Mouse (Mus musculus) urinary bladder, postnatal 4 days (tissue): ENCODE measurements around the gene Gm14124.
"Not testable (repeated sequence)": the region's sequence is repeated elsewhere in the genome, so short reads cannot be mapped to it uniquely, and the experiment has no call there.

Experiments
- DNase-seq, 2 experiments: peaks; one replicate each; pipeline ENCODE4 v3.0.0; 2021 to 2022; ENCODE audit warnings: low spot score in 2 of 2

Gene Gm14124

GRCm38 (mm10) chr2:150257291-150257690 is at the start of gene Gm14124:
Gm14124 (plus strand) TSS chr2:150257517.
- DNase-seq: not testable (repeated sequence)

DNA sequence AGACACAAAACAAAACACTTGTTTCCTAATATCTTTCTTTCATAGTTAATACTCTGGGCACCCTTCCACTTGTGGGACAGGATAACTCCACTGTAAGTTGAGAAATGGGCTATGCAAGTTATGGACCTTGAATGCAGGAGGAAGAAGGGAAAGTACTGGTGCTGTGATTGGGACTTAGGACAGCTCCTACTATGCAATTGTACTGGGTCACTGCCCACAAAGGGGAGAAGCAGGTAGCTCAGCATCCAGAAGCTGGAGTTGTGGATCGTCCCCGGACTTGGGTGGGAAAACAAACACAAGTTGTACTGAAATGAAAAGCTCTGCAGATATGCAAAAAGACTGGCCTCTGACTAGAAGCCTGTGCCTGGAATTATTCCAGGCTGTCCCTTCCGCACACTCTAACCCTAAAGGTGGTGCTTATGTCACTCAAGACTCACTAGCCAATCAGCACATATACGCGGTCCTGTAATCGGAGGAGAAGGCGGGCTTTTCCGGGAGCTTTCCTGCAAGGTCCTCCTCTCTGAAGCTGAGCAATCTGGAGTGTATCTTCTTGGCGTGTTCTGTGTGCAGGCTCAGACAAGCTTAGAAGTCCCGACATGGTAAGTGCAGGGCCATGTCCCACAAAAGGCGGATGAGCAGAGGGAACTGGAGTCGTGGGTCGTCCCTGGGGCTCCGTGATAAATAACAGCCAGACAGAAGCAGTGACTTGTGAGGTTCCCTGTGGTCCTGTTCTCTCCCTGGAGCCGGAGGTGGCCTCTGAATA is 39.5 kb upstream of the Gm14124 start, which contains the start of gene Zfp937:
Zfp937 (plus strand) TSS at position 474 of the 763 bp plus-strand sequence.
- DNase-seq: peak; percentile 75 to 77

DNA sequence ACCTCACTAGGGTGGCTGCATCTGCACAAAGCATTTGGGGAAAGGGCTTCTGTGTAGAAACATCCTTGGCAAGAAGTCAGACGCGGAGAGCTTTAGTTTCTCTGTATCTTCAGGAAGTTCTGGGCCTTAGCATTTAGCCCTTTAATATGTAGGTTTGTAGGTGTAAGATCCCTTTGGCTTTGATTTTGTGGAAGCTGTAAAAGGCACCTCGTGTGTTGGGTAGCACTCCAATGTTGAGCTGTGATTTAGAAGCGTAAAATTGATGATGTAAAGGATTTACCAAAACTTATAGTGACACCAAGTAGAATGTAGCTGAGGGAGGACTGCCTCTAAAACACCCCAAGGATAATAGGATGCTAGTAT is 39.0 kb upstream of the Gm14124 start:
- DNase-seq: not testable (repeated sequence)

DNA sequence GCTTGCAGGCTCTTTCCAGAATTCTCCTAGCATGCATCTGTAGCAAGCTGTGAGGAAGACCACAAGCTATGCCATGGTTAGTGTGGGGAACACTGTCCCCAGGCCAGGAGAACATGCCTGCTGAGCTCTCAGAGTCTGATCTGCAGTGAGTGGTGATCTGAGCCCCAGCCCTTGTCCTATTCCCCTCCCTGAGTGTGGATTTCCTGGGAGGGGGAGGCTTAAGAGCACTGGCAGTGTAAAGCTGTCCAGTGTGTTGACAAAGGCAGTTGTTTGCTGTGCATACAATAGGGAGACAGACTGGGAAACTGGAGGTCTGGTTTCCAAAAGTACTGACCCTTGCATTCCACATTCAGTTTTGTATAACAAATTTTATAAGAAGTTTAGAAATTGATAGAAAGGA is 34.1 kb upstream of the Gm14124 start:
- not testable (repeated sequence) for DNase-seq

GRCm38 (mm10) chr2:150243211-150243610 is 14.1 kb upstream of the Gm14124 start:
- no peak for DNase-seq

DNA sequence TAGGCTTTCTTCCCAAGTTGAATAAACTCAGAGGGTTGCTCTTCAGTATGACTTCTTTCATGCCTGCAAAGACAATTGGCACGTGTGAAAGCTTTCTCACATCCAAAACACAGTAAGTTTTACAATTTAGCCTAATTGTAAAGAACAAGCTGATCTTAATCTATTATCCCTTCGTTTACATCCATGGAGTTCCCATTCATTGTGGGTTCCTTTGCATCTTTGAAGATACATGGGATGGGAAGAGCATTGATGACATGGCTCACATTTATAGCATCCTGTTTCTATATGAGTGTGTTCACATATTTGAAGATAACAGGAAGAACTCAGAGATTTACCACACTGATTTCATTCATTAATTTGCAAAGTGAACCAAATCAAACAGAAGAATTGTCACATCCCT is 1.8 kb upstream of the Gm14124 start, which contains the start of gene Gm21994:
Gm21994 (minus strand) TSS at position 101 of the 400 bp plus-strand sequence.
- not testable (repeated sequence) for DNase-seq

GRCm38 (mm10) chr2:150256861-150257260 is 456 bp upstream of the Gm14124 start:
- DNase-seq: not testable (repeated sequence)

DNA sequence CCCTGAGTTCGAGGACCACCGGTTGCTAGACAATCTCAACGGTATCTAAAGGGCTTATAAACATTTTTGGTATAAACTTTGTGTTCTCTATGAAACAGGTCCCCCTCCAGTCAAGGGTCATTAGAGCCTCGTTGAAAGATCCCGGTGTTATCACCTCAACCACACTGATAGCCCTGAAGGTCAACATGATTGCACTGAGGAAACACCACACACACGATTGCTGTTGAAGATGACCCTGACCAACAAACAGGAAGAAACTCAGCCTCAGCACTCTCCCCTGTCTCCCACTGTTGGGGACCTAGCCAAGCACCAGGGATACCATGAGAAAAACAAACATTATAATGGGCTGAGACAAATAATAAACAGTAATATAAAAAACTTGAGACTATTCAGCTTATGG is 36.4 kb downstream of the Gm14124 start:
- no peak for DNase-seq

DNA sequence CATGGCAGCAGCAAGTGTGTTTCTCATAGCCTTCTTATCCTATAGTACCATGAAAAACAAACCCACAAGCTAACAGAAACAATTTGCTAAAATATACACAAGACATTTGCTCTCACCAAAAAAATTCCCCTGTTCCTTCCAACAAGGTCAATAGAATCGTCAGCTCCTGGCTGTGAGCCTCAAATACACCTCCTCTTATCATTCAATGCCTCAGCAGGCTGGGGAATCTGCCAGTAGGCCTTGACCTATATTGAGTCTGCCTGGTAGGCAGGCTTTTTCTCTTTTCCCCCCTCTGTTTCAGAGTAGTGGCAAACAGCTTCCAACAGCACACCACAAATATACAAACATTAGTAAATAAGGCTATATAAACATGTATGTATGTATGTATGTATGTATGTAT is 41.8 kb downstream of the Gm14124 start:
- no peak for DNase-seq

GRCm38 (mm10) chr2:150307183-150307773 is 50.0 kb downstream of the Gm14124 start:
- no peak for DNase-seq

DNA sequence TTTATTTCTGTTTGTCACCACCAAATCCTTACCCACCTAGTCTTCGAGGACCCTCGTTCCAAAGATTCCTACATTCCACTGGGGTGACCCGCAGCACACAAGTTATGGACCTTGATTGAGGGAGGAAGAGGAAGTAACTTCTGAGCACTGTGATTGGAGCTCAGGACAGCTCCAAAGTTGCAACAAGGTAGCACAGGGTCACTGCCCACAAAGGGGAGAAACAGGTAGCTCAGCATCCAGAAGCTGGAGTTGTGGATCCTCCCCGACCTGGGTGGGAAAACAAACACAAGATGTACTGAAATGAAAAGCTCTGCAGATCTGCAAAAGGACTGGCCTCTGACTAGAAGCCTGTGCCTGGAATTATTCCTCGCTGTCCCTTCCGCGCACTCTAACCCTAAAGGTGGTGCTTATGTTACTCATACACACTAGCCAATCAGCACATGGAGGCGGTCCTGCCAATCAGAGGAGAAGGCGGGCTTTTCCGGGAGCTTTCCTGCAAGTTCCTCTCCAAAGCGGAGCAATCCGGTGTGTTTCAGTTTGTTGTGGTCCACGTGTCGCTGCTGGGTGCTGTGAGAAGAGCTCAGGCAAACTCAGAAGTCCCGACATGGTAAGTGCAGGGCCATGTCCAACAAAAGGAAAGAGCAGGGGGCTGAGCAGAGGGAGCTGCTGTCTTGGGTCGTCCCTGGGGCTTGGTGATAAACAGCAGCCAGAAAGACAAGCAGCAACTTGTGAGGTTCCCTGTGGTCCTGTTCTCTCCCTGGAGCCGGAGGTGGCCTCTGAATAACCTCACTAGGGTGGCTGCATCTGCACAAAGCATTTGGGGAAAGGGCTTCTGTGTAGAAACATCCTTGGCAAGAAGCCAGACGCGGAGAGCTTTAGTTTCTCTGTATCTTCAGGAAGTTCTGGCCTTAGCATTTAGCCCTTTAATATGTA is 53.9 kb downstream of the Gm14124 start:
- DNase-seq: peak; percentile 82 to 89

DNA sequence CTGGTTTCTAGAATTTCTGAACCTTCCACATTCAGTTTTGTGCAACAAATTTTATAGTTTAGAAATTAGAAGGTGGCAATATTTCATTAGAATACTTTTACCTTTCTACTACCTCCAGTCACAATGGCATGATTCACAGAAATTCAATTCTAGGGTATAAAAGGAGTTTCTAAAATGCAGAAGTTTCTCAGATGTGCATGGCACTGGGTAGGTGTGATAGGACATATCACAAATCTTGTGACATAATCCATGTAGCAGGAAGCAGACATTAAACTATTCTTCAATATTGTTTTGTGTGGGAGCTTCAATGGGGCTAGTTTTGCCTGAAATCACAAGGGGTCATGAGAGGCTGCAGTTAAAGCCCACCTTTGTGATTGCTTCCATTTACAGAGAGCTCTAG is 58.8 kb downstream of the Gm14124 start:
- no peak for DNase-seq

DNA sequence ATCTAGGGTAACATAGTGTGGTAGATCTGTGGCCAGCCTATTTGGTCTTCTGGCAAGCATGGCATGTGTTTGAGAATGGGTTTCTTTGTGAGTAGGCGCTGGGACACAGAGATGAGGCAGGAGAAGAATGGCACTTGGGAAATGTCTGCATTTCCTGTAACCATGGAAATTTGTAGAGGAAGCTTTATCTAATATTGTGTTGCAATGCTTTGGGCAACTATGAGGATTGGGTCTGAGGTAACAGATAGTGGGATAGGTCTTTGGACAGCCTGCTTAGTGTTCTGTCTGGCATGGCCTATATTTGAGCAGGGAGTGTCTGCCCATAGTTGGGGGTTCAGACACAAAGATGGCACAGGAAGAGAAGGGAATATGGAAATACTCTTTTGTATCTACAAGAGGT is 61.7 kb downstream of the Gm14124 start:
- no peak for DNase-seq
